Mouse (Mus musculus) E14TG2a.4 (cell line): ENCODE results near the gene Cnot1.

ENCODE experiments used
- CTCF ChIP-seq: conservative IDR thresholded peaks from 2 replicates; pipeline ENCODE4 v1.5.1; 2014; ENCODE audit warnings: low read length
- NANOG ChIP-seq: IDR thresholded peaks from 2 replicates; pipeline ENCODE4 v1.6.1; 2014; ENCODE audit warnings: borderline replicate concordance, low read length, mixed read lengths
- POU5F1 ChIP-seq: IDR thresholded peaks from 2 replicates; pipeline ENCODE4 v1.6.1; 2014; ENCODE audit warnings: low read length, borderline replicate concordance

DNA sequence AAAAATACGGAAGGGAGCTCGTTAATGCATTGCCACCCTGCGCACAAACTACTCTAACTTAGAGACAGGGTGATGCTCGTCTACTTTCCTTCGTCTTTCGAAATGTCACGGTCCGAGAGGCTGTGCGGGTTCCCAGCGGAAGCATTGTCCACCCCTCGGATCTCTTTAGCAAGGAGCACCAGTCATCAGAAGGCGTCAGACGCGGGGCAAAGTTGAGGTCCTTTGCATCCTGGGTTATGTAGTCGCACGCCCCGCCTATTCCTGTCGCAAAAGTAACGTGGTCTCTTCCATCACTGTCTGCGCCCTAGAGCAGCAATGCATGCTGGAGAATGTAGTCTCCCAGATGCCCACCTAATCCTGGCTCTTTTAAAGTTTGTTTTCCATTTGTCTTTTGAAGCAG is 597 bp upstream of the Cnot1 start:
- no peak for TF ChIP-seq CTCF
- TF ChIP-seq NANOG, result no peak
- TF ChIP-seq POU5F1, result no peak
